Mouse (Mus musculus) liver, embryonic 12.5 days (tissue): ENCODE measurements around the gene Nt5e. TPM values are rescaled to one million over a fixed set of nuclear protein-coding genes. Genes with fewer than 3 reads are reported as not detected.
"Not testable (repeated sequence)": the region's sequence is repeated elsewhere in the genome, so short reads cannot be mapped to it uniquely, and the experiment has no call there.

Experiments used
- ATAC-seq: fragments of 200-750 bp; cut with Nextera tagmentation; 2 replicates; pipeline ENCODE4 v1.8.0; 2017; ENCODE audit warnings: moderate number of reproducible peaks, mild to moderate bottlenecking, moderate library complexity
- H3K27ac ChIP-seq: fragments of 300-500 bp; sonication (generic); 2 replicates; pipeline ENCODE4 v1.5.1; 2016; ENCODE audit warnings: mild to moderate bottlenecking
- H3K27me3 ChIP-seq: fragments of 300-500 bp; sonication (generic); replicated peaks from 2 replicates; pipeline ENCODE4 v1.6.1; 2016; ENCODE audit warnings: mild to moderate bottlenecking, moderate library complexity
- H3K36me3 ChIP-seq: fragments of 300-500 bp; sonication (generic); 2 replicates; pipeline ENCODE4 v1.6.1; 2016; ENCODE audit warnings: mild to moderate bottlenecking, moderate library complexity
- H3K4me1 ChIP-seq: fragments of 300-500 bp; sonication (generic); 2 replicates; pipeline ENCODE4 v1.6.1; 2016
- H3K4me2 ChIP-seq: fragments of 300-500 bp; sonication (generic); 2 replicates; pipeline ENCODE4 v1.6.1; 2016; ENCODE audit warnings: mild to moderate bottlenecking, moderate library complexity
- H3K4me3 ChIP-seq: fragments of 300-500 bp; sonication (generic); 2 replicates; pipeline ENCODE4 v1.5.1; 2016; ENCODE audit warnings: mild to moderate bottlenecking, moderate library complexity
- H3K9ac ChIP-seq: fragments of 300-500 bp; sonication (generic); 2 replicates; pipeline ENCODE4 v1.6.1; 2016; ENCODE audit warnings: mild to moderate bottlenecking, moderate library complexity
- H3K9me3 ChIP-seq: fragments of 300-500 bp; sonication (generic); replicated peaks from 2 replicates; pipeline ENCODE4 v1.6.1; 2016; ENCODE audit warnings: mild to moderate bottlenecking, moderate library complexity
- WGBS: fragments of 180-500 bp; shearing (Covaris S2); methylation state at CpG from one replicate; pipeline ENCODE4 v1.1.7; 2016; ENCODE audit not compliant: insufficient replicate concordance; 5-methylcytosine and 5-hydroxymethylcytosine counted together
- polyA plus RNA-seq: library from polyadenylated mRNA; unstranded; fragments of >200 nt; fragmentation: Nextera tagmentation; extraction: Ambion mirVana; gene quantifications from 2 replicates; pipeline ENCODE4 v1.2.1, GENCODE M21; 2016

The Nt5e gene
- polyA plus RNA-seq, result 6.3 and 6.7 TPM in 2 replicates

DNA sequence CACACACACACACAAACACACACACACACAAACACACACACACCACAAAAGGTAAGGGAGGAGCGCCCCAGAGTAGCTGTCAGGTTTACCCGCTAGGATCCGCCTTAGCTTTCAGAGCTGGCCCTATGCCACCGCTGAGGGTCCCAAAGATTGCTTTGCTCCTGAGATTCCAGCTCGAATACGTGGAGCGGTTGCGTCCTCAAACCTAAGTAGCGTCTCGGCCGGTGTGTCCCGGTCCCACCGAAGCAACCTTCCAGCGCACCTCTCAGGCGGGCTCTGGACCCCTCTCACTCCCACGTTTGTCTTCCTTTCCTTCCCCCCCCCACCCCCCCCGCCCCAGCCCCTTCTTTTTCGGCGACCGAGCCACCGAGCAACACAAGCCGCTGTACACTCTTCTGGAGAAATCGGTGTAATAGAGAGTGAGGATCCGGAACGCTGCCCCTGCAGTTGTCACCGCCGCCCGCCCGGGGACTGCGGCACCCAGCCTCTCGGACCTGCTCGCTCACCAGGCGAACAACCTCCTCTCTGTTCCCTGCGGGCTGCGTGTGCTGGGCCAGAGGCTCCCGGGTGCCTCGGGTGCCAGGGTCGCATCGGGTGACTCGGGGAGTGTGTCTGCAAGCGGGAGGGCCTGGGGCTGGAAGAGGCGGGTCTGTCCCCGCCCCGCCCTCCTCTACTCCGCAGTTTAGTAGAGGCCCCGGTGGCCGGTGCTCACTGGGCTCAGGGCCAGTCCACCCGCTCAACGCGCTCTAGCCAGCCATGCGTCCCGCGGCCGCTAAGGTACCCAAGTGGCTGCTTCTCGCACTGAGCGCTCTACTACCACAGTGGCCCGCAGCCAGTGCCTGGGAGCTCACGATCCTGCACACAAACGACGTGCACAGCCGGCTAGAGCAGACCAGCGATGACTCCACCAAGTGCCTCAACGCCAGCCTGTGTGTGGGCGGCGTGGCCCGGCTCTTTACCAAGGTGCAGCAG, at the start of gene Nt5e:
Gene Nt5e (plus strand): TSS at position 268 of the 972 bp plus-strand sequence.
- peaks cover 49% of the 10 kb centered on the region for H3K27me3 ChIP-seq
- H3K4me2 ChIP-seq, result peak within 1 kb of the TSS; percentile 79
- 2% methylated on average over 65 of the region's 66 CpGs for WGBS
- H3K9ac ChIP-seq, result peak within 1 kb of the TSS; percentile 46; the same call in 1 of the 2 replicates
- H3K4me1 ChIP-seq, result peaks cover 3% of the 10 kb centered on the region; the same call in 1 of the 2 replicates
- H3K9me3 ChIP-seq, result no peaks in the 10 kb centered on the region
- peak; percentile 89 for ATAC-seq
- H3K27ac ChIP-seq, result no peak within 1 kb of the TSS
- peak within 1 kb of the TSS; percentile 55 for H3K4me3 ChIP-seq
- no peaks in the 10 kb centered on the region for H3K36me3 ChIP-seq

DNA sequence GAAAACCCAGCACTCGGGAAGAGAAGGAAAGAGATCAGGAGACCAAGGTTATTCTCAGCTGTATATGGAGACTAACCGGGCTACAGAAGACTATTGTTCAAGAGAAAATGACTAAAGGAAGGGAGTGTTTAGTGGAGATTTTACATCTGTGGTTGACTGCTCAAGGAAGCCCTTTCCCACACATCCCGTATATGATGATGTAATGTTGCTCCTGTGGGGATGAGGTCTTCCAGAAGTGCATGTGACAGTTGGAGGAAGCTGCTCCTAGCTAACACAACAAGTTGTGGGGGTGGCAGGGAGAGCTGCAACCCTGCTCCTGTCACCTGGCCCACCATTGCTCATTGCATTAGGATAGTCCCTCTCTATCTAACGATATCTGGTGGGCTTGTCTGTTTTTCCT, 49.4 kb upstream of the Nt5e start:
- H3K9me3 ChIP-seq, result no peaks in the 10 kb centered on the region
- ATAC-seq, result no peak
- WGBS, result 43% methylated on average over 4 of the region's 4 CpGs

DNA sequence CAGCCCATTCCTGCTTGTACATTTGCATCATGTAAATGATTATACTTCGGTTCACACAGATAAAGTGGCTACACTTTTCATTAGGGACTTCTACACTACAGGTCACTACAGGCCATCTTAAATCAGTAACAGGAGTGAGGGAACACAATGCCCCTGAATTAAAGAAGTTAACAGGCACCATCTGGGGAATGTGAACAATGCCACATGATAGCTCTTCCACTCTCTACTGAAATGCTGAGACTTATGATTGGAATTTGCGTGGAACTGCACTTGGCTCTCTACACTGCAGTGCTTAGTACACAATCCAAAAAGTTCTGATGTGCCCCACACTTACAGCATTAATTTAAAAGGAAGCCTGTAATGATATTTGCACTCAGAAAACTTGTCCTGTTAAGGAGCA, 47.3 kb upstream of the Nt5e start:
- Histone ChIP-seq H3K36me3 (no peaks in the 10 kb centered on the region), H3K9me3 (no peaks in the 10 kb centered on the region), H3K9ac (no peak overlapping the region), H3K4me3 (no peak overlapping the region), H3K4me2 (no peak overlapping the region), H3K27me3 (no peaks in the 10 kb centered on the region), H3K27ac (no peak overlapping the region), H3K4me1 (no peaks in the 10 kb centered on the region)
- 72% methylated on average over 2 of the region's 2 CpGs for WGBS
- no peak for ATAC-seq

More for the DNA sequence above, 49.4 kb upstream of the Nt5e start:
- no peak overlapping the region for H3K27ac ChIP-seq
- H3K4me1 ChIP-seq, result no peaks in the 10 kb centered on the region
- no peak overlapping the region for H3K4me3 ChIP-seq
- no peaks in the 10 kb centered on the region for H3K36me3 ChIP-seq
- no peak overlapping the region for H3K4me2 ChIP-seq
- no peak overlapping the region for H3K9ac ChIP-seq
- H3K27me3 ChIP-seq, result no peaks in the 10 kb centered on the region

DNA sequence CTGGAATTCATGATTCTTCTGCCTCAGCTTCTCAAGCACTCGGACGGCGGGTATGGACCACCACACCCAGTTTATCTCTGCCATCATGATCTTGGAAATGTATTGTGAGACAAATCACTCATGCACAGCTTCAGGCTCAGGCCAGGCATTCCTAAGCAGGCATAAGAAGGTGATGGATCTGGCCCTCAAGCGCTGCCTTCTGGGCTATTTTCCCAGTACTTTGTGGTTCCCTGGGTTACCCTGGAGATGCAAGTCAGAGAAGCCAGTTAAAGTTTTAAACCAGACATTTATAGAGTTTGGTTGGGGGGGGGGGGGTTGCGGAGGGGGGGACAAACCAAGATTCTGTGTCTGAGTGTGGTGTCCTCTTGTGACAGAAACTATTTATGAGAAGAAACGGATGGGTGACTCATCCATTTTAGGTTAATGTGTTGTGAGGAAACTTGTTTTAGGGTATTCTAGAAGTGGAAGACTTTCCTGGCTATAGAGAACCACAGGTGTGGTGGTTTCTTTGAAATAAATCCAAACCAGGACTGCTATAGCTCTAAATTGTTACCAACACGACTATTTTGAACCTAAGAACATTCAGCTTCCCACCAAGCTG, 37.3 kb upstream of the Nt5e start:
- no peak overlapping the region for H3K4me3 ChIP-seq
- no peaks in the 10 kb centered on the region for H3K36me3 ChIP-seq
- ATAC-seq, result no peak
- no peak overlapping the region for H3K9ac ChIP-seq
- H3K4me2 ChIP-seq, result no peak overlapping the region
- H3K27ac ChIP-seq, result no peak overlapping the region
- 0 out of 2 replicates have a peak, but pooled peaks cover 4% of the 10 kb centered on the region for H3K4me1 ChIP-seq
- no peaks in the 10 kb centered on the region for H3K27me3 ChIP-seq
- no peaks in the 10 kb centered on the region for H3K9me3 ChIP-seq
- 73% methylated on average over 7 of the region's 7 CpGs for WGBS

DNA sequence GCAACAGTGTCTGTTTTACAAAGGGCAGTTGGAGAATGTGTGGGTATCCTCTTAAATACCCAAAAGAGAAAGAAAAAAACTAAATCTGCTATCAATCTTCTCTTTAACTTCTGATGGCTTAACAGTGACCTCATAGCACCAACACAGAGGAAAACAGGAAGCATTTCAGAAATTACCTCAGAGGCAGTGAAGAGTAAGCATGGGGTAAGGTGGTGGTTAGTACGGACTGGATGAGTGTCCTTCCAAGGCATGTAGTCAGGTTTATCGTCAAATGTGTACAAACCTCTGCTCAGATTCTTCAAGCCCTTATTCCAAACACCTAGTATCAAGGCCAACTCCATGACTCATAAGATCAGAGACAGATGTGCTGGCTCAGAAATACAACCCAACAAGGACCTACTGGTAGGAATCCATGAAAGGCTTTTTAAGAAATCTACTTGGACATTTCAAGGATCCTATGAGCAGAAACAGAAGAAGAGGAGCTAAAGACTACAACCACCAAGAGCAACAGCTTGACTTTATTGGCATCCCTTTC, 34.1 kb upstream of the Nt5e start:
- ATAC-seq, result no peak

DNA sequence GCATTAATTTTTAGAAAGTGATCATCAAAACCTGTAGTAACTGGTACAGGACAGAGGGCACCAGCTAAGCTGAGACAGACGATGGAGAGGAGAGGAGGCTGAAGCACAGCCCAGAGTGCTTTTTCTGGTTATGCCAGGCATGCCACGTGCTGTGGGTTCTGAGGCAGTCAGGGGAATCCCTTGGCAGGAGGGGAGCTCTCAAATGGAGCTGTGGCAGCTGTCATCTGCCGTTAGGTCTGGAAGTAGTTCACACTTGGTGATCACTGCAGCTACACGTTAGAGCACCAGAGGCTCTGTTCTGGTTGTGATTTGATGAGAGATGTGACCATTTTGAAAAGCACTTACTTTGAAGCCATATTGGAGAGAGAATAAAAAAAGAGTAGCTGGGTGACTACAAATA, 31.2 kb upstream of the Nt5e start:
- 53% methylated on average over 4 of the region's 4 CpGs for WGBS
- Histone ChIP-seq H3K4me3 (no peak overlapping the region), H3K36me3 (no peaks in the 10 kb centered on the region), H3K4me1 (no peaks in the 10 kb centered on the region), H3K27ac (no peak overlapping the region), H3K9me3 (no peaks in the 10 kb centered on the region), H3K27me3 (no peaks in the 10 kb centered on the region), H3K4me2 (no peak overlapping the region), H3K9ac (no peak overlapping the region)
- ATAC-seq, result no peak

More for the DNA sequence above, 34.1 kb upstream of the Nt5e start:
- no peak overlapping the region for H3K27ac ChIP-seq
- no peaks in the 10 kb centered on the region for H3K27me3 ChIP-seq
- no peaks in the 10 kb centered on the region for H3K36me3 ChIP-seq
- no peaks in the 10 kb centered on the region for H3K9me3 ChIP-seq
- H3K4me3 ChIP-seq, result no peak overlapping the region
- H3K4me1 ChIP-seq, result no peaks in the 10 kb centered on the region
- WGBS, result 67% methylated on average over 2 of the region's 2 CpGs
- H3K4me2 ChIP-seq, result no peak overlapping the region
- no peak overlapping the region for H3K9ac ChIP-seq

DNA sequence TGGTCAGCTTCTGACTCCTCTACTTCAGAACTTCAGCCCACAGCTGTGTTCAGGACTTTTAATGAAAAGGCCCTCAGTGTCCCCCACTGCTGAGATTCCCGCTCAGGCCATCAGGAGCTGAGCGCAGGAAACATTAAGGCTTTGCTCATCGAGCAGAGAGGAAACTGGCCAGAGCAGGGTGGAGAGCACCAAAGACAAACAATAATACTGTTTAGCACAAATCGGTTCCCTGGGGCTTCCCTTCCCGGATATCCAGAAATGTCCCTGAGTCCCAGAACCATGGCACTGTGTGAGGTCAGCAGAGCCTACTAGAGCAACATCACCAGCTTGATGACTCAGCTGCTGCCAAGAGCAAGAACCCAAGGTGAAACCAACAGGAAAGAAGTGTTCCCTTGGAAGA, 30.7 kb upstream of the Nt5e start:
- H3K4me1 ChIP-seq, result no peaks in the 10 kb centered on the region
- no peak overlapping the region for H3K9ac ChIP-seq
- 63% methylated on average over 5 of the region's 5 CpGs for WGBS
- no peak overlapping the region for H3K4me3 ChIP-seq
- no peaks in the 10 kb centered on the region for H3K9me3 ChIP-seq
- no peak for ATAC-seq
- H3K27me3 ChIP-seq, result no peaks in the 10 kb centered on the region
- no peak overlapping the region for H3K4me2 ChIP-seq
- H3K27ac ChIP-seq, result no peak overlapping the region
- no peaks in the 10 kb centered on the region for H3K36me3 ChIP-seq

DNA sequence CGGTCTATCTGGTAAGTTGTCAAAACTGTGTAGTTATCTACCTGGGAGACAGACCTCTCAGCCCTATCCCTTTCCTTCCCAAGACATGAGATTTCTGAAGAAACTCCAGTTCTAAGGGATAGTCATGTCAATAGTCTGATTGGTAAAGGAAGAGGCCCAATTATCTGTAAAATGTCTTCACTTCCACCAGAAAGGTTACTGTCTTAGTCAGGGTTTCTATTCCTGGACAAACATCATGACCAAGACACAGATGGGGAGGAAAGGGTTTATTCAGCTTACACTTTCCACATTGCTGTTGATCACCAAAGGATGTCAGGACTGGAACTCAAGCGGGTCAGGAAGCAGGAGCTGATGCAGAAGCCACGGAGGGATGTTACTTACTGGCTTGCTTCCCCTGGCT, 29.8 kb upstream of the Nt5e start:
- not testable (repeated sequence) for H3K27ac ChIP-seq, H3K36me3 ChIP-seq, H3K4me3 ChIP-seq, H3K9me3 ChIP-seq, H3K4me1 ChIP-seq, ATAC-seq, H3K9ac ChIP-seq, H3K27me3 ChIP-seq, H3K4me2 ChIP-seq
- 68% methylated on average over 3 of the region's 3 CpGs for WGBS

DNA sequence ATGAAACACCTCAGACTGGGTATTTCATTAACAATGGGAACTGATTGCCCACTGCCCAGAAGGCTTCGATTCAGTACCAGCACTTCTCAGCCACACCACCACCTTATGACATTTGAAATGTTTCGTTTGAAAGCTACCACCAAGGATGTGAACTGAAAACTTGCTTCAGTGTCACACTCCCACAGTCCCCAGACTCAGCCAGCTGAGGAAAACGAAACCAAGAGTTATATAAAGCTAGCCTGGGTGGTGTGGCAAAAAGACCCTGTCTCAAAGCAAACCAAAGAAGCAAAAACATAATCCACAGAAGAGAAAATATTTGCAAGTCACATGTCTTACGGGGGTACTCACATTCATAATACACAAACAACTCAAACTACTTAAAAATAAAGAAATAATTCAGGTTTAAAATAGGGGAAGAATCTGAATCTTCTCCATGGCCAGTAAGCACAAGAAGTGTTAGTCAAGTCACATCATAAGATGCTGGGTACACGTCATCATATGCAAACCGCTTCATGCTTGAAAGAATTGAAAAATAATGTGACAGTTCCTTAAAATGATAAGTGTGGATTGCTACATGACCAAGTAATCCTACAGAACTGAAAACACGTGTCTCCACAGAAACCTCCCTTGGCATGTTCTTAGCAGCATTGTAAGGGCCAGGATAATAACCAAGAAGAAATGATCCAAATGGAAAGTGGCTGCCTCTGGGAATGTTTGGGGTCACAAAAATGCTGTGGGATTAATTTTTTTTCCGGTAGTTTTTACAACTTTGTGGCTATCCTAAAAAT, 28.9 kb upstream of the Nt5e start:
- Histone ChIP-seq H3K36me3 (no peaks in the 10 kb centered on the region), H3K4me1 (no peaks in the 10 kb centered on the region), H3K9me3 (no peaks in the 10 kb centered on the region), H3K27me3 (no peaks in the 10 kb centered on the region), H3K4me3 (no peak overlapping the region), H3K4me2 (no peak overlapping the region), H3K9ac (no peak overlapping the region), H3K27ac (no peak overlapping the region)
- no peak for ATAC-seq
- 61% methylated on average over 8 of the region's 8 CpGs for WGBS

DNA sequence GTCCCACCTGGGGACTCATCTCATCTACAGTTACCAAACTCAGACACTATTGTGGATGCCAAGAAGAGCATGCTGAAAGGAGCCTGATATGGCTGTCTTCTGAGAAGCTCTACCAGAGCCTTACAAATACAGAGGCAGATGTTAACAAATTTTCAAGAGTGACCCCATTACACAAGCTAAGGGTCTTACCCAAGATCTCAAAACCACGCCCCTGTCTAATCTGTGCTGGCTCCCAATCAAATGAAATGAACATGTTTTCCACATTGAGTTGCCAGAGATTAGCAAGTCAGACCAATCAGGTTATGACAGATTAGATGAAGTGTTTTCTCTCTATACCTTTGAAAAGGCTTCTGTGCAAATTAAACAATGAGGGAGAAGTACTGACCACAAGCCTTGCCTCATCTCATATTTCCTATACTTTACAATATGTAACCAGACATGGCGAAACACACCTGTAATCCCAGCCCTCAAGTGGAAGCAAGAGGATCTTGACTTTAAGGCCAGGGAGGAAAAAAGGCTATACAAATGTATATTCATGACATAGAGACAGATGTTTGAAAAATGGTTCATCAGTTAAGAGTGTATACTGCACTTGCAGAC, 19.9 kb upstream of the Nt5e start:
- no peak overlapping the region for H3K4me3 ChIP-seq
- no peaks in the 10 kb centered on the region for H3K9me3 ChIP-seq
- 65% methylated on average over 2 of the region's 2 CpGs for WGBS
- no peak for ATAC-seq
- H3K9ac ChIP-seq, result no peak overlapping the region
- H3K27ac ChIP-seq, result no peak overlapping the region
- H3K4me1 ChIP-seq, result no peaks in the 10 kb centered on the region
- no peaks in the 10 kb centered on the region for H3K36me3 ChIP-seq
- H3K27me3 ChIP-seq, result no peaks in the 10 kb centered on the region
- H3K4me2 ChIP-seq, result no peak overlapping the region

DNA sequence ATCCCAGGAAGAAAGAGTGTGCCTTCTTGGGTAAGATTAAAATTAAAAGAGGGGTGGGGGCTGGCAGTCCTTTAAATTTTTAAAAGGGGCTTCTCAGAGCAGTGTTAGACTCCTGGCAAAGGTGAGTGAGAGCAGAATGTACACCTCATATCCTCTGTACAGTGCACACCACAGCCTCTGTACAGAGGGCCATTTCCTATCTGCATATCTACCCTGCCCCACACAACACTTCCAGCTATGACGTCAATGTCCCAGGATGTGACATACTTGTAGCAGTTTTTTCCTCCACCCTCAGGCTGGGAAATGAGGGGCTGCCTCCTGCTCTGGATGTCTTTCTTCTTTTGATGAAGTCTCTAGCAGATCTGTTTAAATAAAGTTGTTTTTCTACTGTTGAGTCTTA, 17.9 kb upstream of the Nt5e start:
- WGBS, result 17% methylated on average over 1 of the region's 1 CpGs
- Histone ChIP-seq H3K9me3 (no peaks in the 10 kb centered on the region), H3K9ac (no peak overlapping the region), H3K27ac (no peak overlapping the region), H3K36me3 (no peaks in the 10 kb centered on the region), H3K4me1 (no peaks in the 10 kb centered on the region), H3K4me2 (no peak overlapping the region), H3K27me3 (no peaks in the 10 kb centered on the region), H3K4me3 (no peak overlapping the region)
- no peak for ATAC-seq
